Mouse (Mus musculus): ENCODE data around the gene Efnb3. TPM values are rescaled to one million over a fixed set of nuclear protein-coding genes. Genes with fewer than 3 reads are reported as not detected.
"Not testable (repeated sequence)": the region's sequence is repeated elsewhere in the genome, so short reads cannot be mapped to it uniquely, and the experiment has no call there.

Gene Efnb3
- total RNA-seq, 2 experiments from 2014 or later = 9.4 to 9.6 TPM

GRCm38 (mm10) chr11:69552622-69553340 lies 7.2 kb downstream of the Efnb3 start:
- no peak for DNase-seq (ENCODE audit: low spot score in 2 of 2)

- DNase-seq (ENCODE audit: low spot score in 2 of 2) = no peak
These were observed 8.7 kb downstream of the Efnb3 start for GRCm38 (mm10) chr11:69551310-69551709.

GRCm38 (mm10) chr11:69549060-69549656 lies 10.8 kb downstream of the Efnb3 start, which contains the start of gene Dnah2:
TSS of gene Dnah2 (minus strand) at chr11:69549110.
- no peak for DNase-seq (ENCODE audit: low spot score in 2 of 2)

- DNase-seq (ENCODE audit: low spot score in 2 of 2) = no peak
These were observed 12.9 kb downstream of the Efnb3 start for GRCm38 (mm10) chr11:69547071-69547470.

GRCm38 (mm10) chr11:69546423-69547053 lies 13.5 kb downstream of the Efnb3 start:
- peak; percentile 44 to 59 for DNase-seq (ENCODE audit: low spot score in 2 of 2)

- no peak for DNase-seq (ENCODE audit: low spot score in 2 of 2)
These were observed 14.0 kb downstream of the Efnb3 start for GRCm38 (mm10) chr11:69545957-69546356.

- no peak for DNase-seq (ENCODE audit: low spot score in 2 of 2)
These were observed 16.4 kb downstream of the Efnb3 start for GRCm38 (mm10) chr11:69543598-69543997.

GRCm38 (mm10) chr11:69541741-69542140 lies 18.3 kb downstream of the Efnb3 start:
- not testable (repeated sequence) for DNase-seq (ENCODE audit: low spot score in 2 of 2)

- no peak for DNase-seq (ENCODE audit: low spot score in 2 of 2)
These were observed 19.3 kb downstream of the Efnb3 start for GRCm38 (mm10) chr11:69540700-69541099.

GRCm38 (mm10) chr11:69534990-69535389 lies 25.0 kb downstream of the Efnb3 start:
- DNase-seq (ENCODE audit: low spot score in 2 of 2) = no peak

- no peak for DNase-seq (ENCODE audit: low spot score in 2 of 2)
These were observed 27.4 kb downstream of the Efnb3 start for GRCm38 (mm10) chr11:69532480-69533150.

GRCm38 (mm10) chr11:69530755-69531154 lies 29.2 kb downstream of the Efnb3 start:
- DNase-seq (ENCODE audit: low spot score in 2 of 2) = not testable (repeated sequence)

- DNase-seq (ENCODE audit: low spot score in 2 of 2) = not testable (repeated sequence)
These were observed 29.7 kb downstream of the Efnb3 start for GRCm38 (mm10) chr11:69530281-69530680.

GRCm38 (mm10) chr11:69528031-69528390 lies 32.0 kb downstream of the Efnb3 start:
- no peak for DNase-seq (ENCODE audit: low spot score in 2 of 2)

- no peak for DNase-seq (ENCODE audit: low spot score in 2 of 2)
These were observed 32.6 kb downstream of the Efnb3 start for GRCm38 (mm10) chr11:69527098-69528030.

- no peak for DNase-seq (ENCODE audit: low spot score in 2 of 2)
These were observed 33.4 kb downstream of the Efnb3 start for GRCm38 (mm10) chr11:69526631-69527030.

GRCm38 (mm10) chr11:69525661-69526060 lies 34.3 kb downstream of the Efnb3 start:
- DNase-seq (ENCODE audit: low spot score in 2 of 2) = no peak

- no peak for DNase-seq (ENCODE audit: low spot score in 2 of 2)
These were observed 36.4 kb downstream of the Efnb3 start for GRCm38 (mm10) chr11:69523651-69524050.

GRCm38 (mm10) chr11:69521526-69522149 lies 38.4 kb downstream of the Efnb3 start:
- no peak for DNase-seq (ENCODE audit: low spot score in 2 of 2)

- DNase-seq (ENCODE audit: low spot score in 2 of 2) = no peak
These were observed 40.0 kb downstream of the Efnb3 start for GRCm38 (mm10) chr11:69519976-69520375.

Data from adrenal gland, postnatal 4 days (tissue).